Mouse (Mus musculus) R1 (cell line): ENCODE data around the gene Hnrnpm.

Source experiments
- DNase-seq: peaks from one replicate; pipeline ENCODE4 v3.0.0-alpha.2; 2018; ENCODE audit warnings: low read depth, low spot score

The Hnrnpm gene

DNA sequence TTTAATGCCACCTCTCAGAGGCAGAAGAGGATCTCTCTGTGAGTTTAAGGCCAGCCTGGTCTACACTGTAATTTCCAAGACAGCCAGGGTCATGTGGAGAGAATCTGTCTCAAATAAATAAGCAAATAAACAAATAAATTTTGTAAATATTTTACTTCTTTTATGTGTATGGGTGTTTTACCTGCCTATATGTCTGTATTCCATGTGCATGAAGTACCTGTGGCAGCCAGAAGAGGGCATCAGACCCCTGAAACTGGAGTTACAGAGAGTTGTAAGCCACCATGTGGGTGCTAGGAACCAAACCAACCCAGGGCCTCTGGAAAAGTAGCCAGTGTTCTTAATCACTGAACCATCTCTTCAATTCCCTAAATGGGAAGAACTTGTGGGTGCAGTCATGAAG is 89.4 kb downstream of the Hnrnpm start:
- peak; percentile 73 for DNase-seq
